In genomic region chr2:106527008-106527407, GRCm38 (mm10) we compare ENCODE assay signal across 11 mouse cellular contexts.
A peak's percentile ranks its signal among the peaks of the same experiment; 100 is the strongest.
DNase-seq lines count a peak whose midpoint lies in the region; ATAC-seq lines count a peak whose summit lies in the region.
"Had no signal": no experiment of that assay in that cellular context is flagged by ENCODE, and none has a peak within 500 bp of the region (broad histone marks: within the 10 kb centered on the region; RNA-seq: fewer than 3 reads in every experiment).

No protein-coding gene starts in this region.

- peak; percentile 71 for ATAC-seq in neural tube, embryonic 11.5 days (ENCODE audit: insufficient read depth, low FRiP score, low TSS enrichment)
- ATAC-seq in neural tube, embryonic 15.5 days (ENCODE audit: low FRiP score), result no peak
- ATAC-seq in embryonic facial prominence, embryonic 11.5 days (replicated peaks; ENCODE audit: insufficient number of reproducible peaks, low FRiP score, low TSS enrichment, low read depth), result peak; percentile 71; the same call in 1 of the 2 replicates
- ATAC-seq in hindbrain, embryonic 13.5 days (ENCODE audit: low FRiP score), result peak; percentile 36; the same call in 1 of the 2 replicates
- ATAC-seq in midbrain, embryonic 15.5 days (replicated peaks), result peak; percentile 56
- ATAC-seq in erythroblast, adult 5-6 weeks (replicated peaks; ENCODE audit: low FRiP score, poor library complexity, severe bottlenecking), result no peak

- no peaks in the 10 kb centered on the region for H3K9me3 ChIP-seq in neural tube, embryonic 11.5 days (ENCODE audit: control insufficient read depth, low read length)
- no peaks in the 10 kb centered on the region for H3K9me3 ChIP-seq in neural tube, embryonic 15.5 days (replicated peaks)
- H3K9me3 ChIP-seq in embryonic facial prominence, embryonic 11.5 days (replicated peaks; ENCODE audit: control insufficient read depth, low read length), result no peaks in the 10 kb centered on the region
- H3K9me3 ChIP-seq in hindbrain, embryonic 13.5 days, result no peaks in the 10 kb centered on the region
- no peaks in the 10 kb centered on the region for H3K9me3 ChIP-seq in midbrain, embryonic 15.5 days

- 72% methylated on average over 2 of the region's 2 CpGs for WGBS in neural tube, embryonic 11.5 days
- 60% methylated on average over 2 of the region's 2 CpGs for WGBS in neural tube, embryonic 15.5 days
- 64% methylated on average over 2 of the region's 2 CpGs for WGBS in embryonic facial prominence, embryonic 11.5 days
- 75% methylated on average over 2 of the region's 2 CpGs for WGBS in hindbrain, embryonic 13.5 days
- WGBS in midbrain, embryonic 15.5 days, result 51% methylated on average over 2 of the region's 2 CpGs

- H3K27ac ChIP-seq in neural tube, embryonic 11.5 days (ENCODE audit: low read depth, low read length), result no peak overlapping the region
- no peak overlapping the region for H3K27ac ChIP-seq in neural tube, embryonic 15.5 days (replicated peaks)
- H3K27ac ChIP-seq in embryonic facial prominence, embryonic 11.5 days (replicated peaks; ENCODE audit: low read depth, low read length), result no peak overlapping the region
- peak overlapping the region; percentile 12; the same call in 1 of the 2 replicates for H3K27ac ChIP-seq in hindbrain, embryonic 13.5 days
- no peak overlapping the region for H3K27ac ChIP-seq in midbrain, embryonic 15.5 days
- H3K27ac ChIP-seq: liver, embryonic 14.5 days had no signal

- H3K4me1 ChIP-seq in neural tube, embryonic 11.5 days (ENCODE audit: control insufficient read depth, insufficient read depth, low read length), result no peaks in the 10 kb centered on the region
- no peaks in the 10 kb centered on the region for H3K4me1 ChIP-seq in neural tube, embryonic 15.5 days
- no peaks in the 10 kb centered on the region for H3K4me1 ChIP-seq in embryonic facial prominence, embryonic 11.5 days (ENCODE audit: control insufficient read depth, insufficient read depth, low read length)
- H3K4me1 ChIP-seq in hindbrain, embryonic 13.5 days (replicated peaks), result no peaks in the 10 kb centered on the region; the same call in 1 of the 2 replicates
- H3K4me1 ChIP-seq in midbrain, embryonic 15.5 days, result no peaks in the 10 kb centered on the region

- H3K27me3 ChIP-seq in neural tube, embryonic 11.5 days (ENCODE audit: control insufficient read depth, insufficient read depth, low read length), result no peaks in the 10 kb centered on the region
- H3K27me3 ChIP-seq in neural tube, embryonic 15.5 days (replicated peaks), result no peaks in the 10 kb centered on the region
- no peaks in the 10 kb centered on the region for H3K27me3 ChIP-seq in embryonic facial prominence, embryonic 11.5 days (ENCODE audit: control insufficient read depth, insufficient read depth, low read length)
- H3K27me3 ChIP-seq in hindbrain, embryonic 13.5 days, result no peaks in the 10 kb centered on the region
- no peaks in the 10 kb centered on the region for H3K27me3 ChIP-seq in midbrain, embryonic 15.5 days (replicated peaks)

- no peak overlapping the region for H3K9ac ChIP-seq in neural tube, embryonic 11.5 days (ENCODE audit: low read length)
- H3K9ac ChIP-seq in neural tube, embryonic 15.5 days (replicated peaks), result no peak overlapping the region
- 0 out of 2 replicates have a peak overlapping the region, but pooled peaks have one; percentile 26 for H3K9ac ChIP-seq in embryonic facial prominence, embryonic 11.5 days (replicated peaks; ENCODE audit: low read length)
- no peak overlapping the region for H3K9ac ChIP-seq in hindbrain, embryonic 13.5 days
- H3K9ac ChIP-seq in midbrain, embryonic 15.5 days, result no peak overlapping the region
- H3K9ac ChIP-seq: liver, embryonic 14.5 days had no signal

- no peaks in the 10 kb centered on the region for H3K36me3 ChIP-seq in neural tube, embryonic 11.5 days (ENCODE audit: control insufficient read depth, insufficient read depth, low read length)
- no peaks in the 10 kb centered on the region for H3K36me3 ChIP-seq in neural tube, embryonic 15.5 days
- no peaks in the 10 kb centered on the region for H3K36me3 ChIP-seq in embryonic facial prominence, embryonic 11.5 days (replicated peaks; ENCODE audit: control insufficient read depth, insufficient read depth, low read depth, low read length)
- H3K36me3 ChIP-seq in hindbrain, embryonic 13.5 days, result no peaks in the 10 kb centered on the region
- H3K36me3 ChIP-seq in midbrain, embryonic 15.5 days (replicated peaks), result no peaks in the 10 kb centered on the region

- peak; percentile 49 for DNase-seq in neural tube, embryonic 11.5 days (ENCODE audit: low spot score)
- peak; percentile 78 for DNase-seq in embryonic facial prominence, embryonic 11.5 days (ENCODE audit: low spot score)
- no peak for DNase-seq in spleen, adult 12 weeks (ENCODE audit: low spot score)
- no peak for DNase-seq in thymus, postnatal 25 days
- DNase-seq: heart, adult 18-20 months; kidney, postnatal 14 days had no signal

- H3K4me2 ChIP-seq in neural tube, embryonic 11.5 days (ENCODE audit: low read depth), result no peak overlapping the region
- H3K4me2 ChIP-seq in neural tube, embryonic 15.5 days, result no peak overlapping the region
- H3K4me2 ChIP-seq in embryonic facial prominence, embryonic 11.5 days (ENCODE audit: low read depth, low read length), result no peak overlapping the region
- H3K4me2 ChIP-seq in hindbrain, embryonic 13.5 days, result no peak overlapping the region
- H3K4me2 ChIP-seq in midbrain, embryonic 15.5 days, result no peak overlapping the region

- no peak overlapping the region for H3K4me3 ChIP-seq in neural tube, embryonic 11.5 days (ENCODE audit: low read depth, low read length)
- no peak overlapping the region for H3K4me3 ChIP-seq in neural tube, embryonic 15.5 days (replicated peaks)
- H3K4me3 ChIP-seq in embryonic facial prominence, embryonic 11.5 days (ENCODE audit: low read depth, low read length), result no peak overlapping the region
- H3K4me3 ChIP-seq in hindbrain, embryonic 13.5 days, result no peak overlapping the region
- no peak overlapping the region for H3K4me3 ChIP-seq in midbrain, embryonic 15.5 days

Comparison
In these comparisons a context has a peak if more than half of its experiments do, and no peak if none do; other contexts are left out.
1. ATAC-seq: peak in neural tube, embryonic 11.5 days (single experiment), embryonic facial prominence, embryonic 11.5 days (single experiment), hindbrain, embryonic 13.5 days (single experiment) and midbrain, embryonic 15.5 days (single experiment); none in neural tube, embryonic 15.5 days (single experiment) and erythroblast, adult 5-6 weeks (single experiment).
2. DNase-seq: peak in neural tube, embryonic 11.5 days (single experiment) and embryonic facial prominence, embryonic 11.5 days (single experiment); none in spleen, adult 12 weeks (single experiment) and thymus, postnatal 25 days (single experiment).